Mouse (Mus musculus) forebrain, embryonic 13.5 days (tissue): ENCODE measurements around the gene Grk5. TPM values are rescaled to one million over a fixed set of nuclear protein-coding genes. Genes with fewer than 3 reads are reported as not detected.

Experiments used
- ATAC-seq: fragments of 200-750 bp; cut with Nextera tagmentation; 2 replicates; pipeline ENCODE4 v1.8.0; 2017
- H3K27ac ChIP-seq: fragments of 300-500 bp; sonication (generic); 2 replicates; pipeline ENCODE4 v1.5.1; 2015; ENCODE audit warnings: inconsistent platforms, mild to moderate bottlenecking, moderate library complexity
- H3K27me3 ChIP-seq: fragments of 300-500 bp; sonication (generic); 2 replicates; pipeline ENCODE4 v1.6.1; 2015; ENCODE audit warnings: mild to moderate bottlenecking, inconsistent platforms
- H3K36me3 ChIP-seq: fragments of 300-500 bp; sonication (generic); 2 replicates; pipeline ENCODE4 v1.6.1; 2015; ENCODE audit warnings: mild to moderate bottlenecking, inconsistent platforms; ENCODE audit not compliant: poor library complexity, severe bottlenecking
- H3K4me1 ChIP-seq: fragments of 300-500 bp; sonication (generic); 2 replicates; pipeline ENCODE4 v1.6.1; 2015; ENCODE audit warnings: inconsistent platforms
- H3K4me2 ChIP-seq: fragments of 300-500 bp; sonication (generic); 2 replicates; pipeline ENCODE4 v1.6.1; 2015; ENCODE audit warnings: inconsistent platforms, mild to moderate bottlenecking, moderate library complexity
- H3K4me3 ChIP-seq: fragments of 300-500 bp; sonication (generic); 2 replicates; pipeline ENCODE4 v1.5.1; 2015; ENCODE audit warnings: mild to moderate bottlenecking, inconsistent platforms
- H3K9ac ChIP-seq: fragments of 300-500 bp; sonication (generic); 2 replicates; pipeline ENCODE4 v1.6.1; 2015; ENCODE audit warnings: mild to moderate bottlenecking, inconsistent platforms
- H3K9me3 ChIP-seq: fragments of 300-500 bp; sonication (generic); replicated peaks from 2 replicates; pipeline ENCODE4 v1.6.1; 2016; ENCODE audit warnings: inconsistent platforms
- WGBS: fragments of 180-500 bp; shearing (Covaris S2); methylation state at CpG from one replicate; pipeline ENCODE4 v1.1.7; 2015; 5-methylcytosine and 5-hydroxymethylcytosine counted together
- polyA plus RNA-seq: library from polyadenylated mRNA; unstranded; fragments of >200 nt; fragmentation: Nextera tagmentation; extraction: Ambion mirVana; gene quantifications from 2 replicates; pipeline ENCODE4 v1.2.1, GENCODE M21; 2015

Gene Grk5
- polyA plus RNA-seq, 1 experiment from 2014 or later: 1.8 TPM

GRCm38 (mm10) chr19:60994845-60995244 is 105.3 kb downstream of the Grk5 start:
- Histone ChIP-seq H3K27me3 (no peaks in the 10 kb centered on the region), H3K36me3 (no peaks in the 10 kb centered on the region), H3K4me2 (no peak overlapping the region), H3K9me3 (no peaks in the 10 kb centered on the region), H3K9ac (no peak overlapping the region), H3K4me1 (peaks cover 4% of the 10 kb centered on the region; the same call in 1 of the 2 replicates), H3K4me3 (no peak overlapping the region), H3K27ac (no peak overlapping the region)
- ATAC-seq: no peak
- 78% methylated on average over 2 of the region's 2 CpGs for WGBS

DNA sequence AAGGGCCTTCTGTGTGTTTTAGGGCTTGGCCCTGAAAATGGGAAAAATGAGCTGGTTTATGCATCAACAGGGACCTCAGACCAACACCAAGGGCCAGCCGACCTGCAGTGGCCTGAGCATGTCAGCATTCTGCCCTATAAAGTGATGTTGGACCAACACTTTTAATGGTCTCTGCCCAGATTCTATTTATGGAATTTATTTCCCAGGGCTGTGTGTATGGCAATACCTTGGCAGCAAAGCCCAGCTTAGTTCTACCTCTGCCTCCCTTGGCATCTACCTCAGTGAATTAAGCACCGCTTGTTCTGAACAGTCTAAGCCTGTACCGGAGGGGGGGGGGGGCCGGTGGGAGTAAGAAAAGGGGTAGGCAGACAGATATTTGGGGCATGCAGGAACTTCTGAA is 108.2 kb downstream of the Grk5 start:
- no peaks in the 10 kb centered on the region for H3K4me1 ChIP-seq
- no peaks in the 10 kb centered on the region for H3K9me3 ChIP-seq
- no peak overlapping the region for H3K9ac ChIP-seq
- no peak overlapping the region for H3K4me2 ChIP-seq
- ATAC-seq: no peak
- H3K4me3 ChIP-seq: no peak overlapping the region
- H3K27me3 ChIP-seq: no peaks in the 10 kb centered on the region
- no peak overlapping the region for H3K27ac ChIP-seq
- WGBS: 90% methylated on average over 4 of the region's 4 CpGs
- H3K36me3 ChIP-seq: 0 out of 2 replicates have a peak, but pooled peaks cover 2% of the 10 kb centered on the region

GRCm38 (mm10) chr19:60999652-61000051 is 110.1 kb downstream of the Grk5 start:
- Histone ChIP-seq H3K36me3 (0 out of 2 replicates have a peak, but pooled peaks cover 2% of the 10 kb centered on the region), H3K4me1 (no peaks in the 10 kb centered on the region), H3K9ac (no peak overlapping the region), H3K27ac (no peak overlapping the region), H3K9me3 (no peaks in the 10 kb centered on the region), H3K27me3 (no peaks in the 10 kb centered on the region), H3K4me3 (no peak overlapping the region), H3K4me2 (no peak overlapping the region)
- no peak for ATAC-seq
- WGBS: 73% methylated on average over 2 of the region's 2 CpGs

GRCm38 (mm10) chr19:61000958-61001357 is 111.4 kb downstream of the Grk5 start:
- WGBS: 97% methylated on average over 2 of the region's 2 CpGs

GRCm38 (mm10) chr19:61009266-61009665 is 119.7 kb downstream of the Grk5 start:
- no peak overlapping the region for H3K4me2 ChIP-seq
- ATAC-seq: no peak
- no peak overlapping the region for H3K9ac ChIP-seq
- H3K36me3 ChIP-seq: no peaks in the 10 kb centered on the region
- H3K27me3 ChIP-seq: no peaks in the 10 kb centered on the region
- WGBS: 84% methylated on average over 2 of the region's 2 CpGs
- H3K9me3 ChIP-seq: no peaks in the 10 kb centered on the region
- H3K4me3 ChIP-seq: no peak overlapping the region
- no peaks in the 10 kb centered on the region for H3K4me1 ChIP-seq
- no peak overlapping the region for H3K27ac ChIP-seq

More at GRCm38 (mm10) chr19:61000958-61001357, 111.4 kb downstream of the Grk5 start:
- H3K4me2 ChIP-seq: no peak overlapping the region
- H3K9me3 ChIP-seq: no peaks in the 10 kb centered on the region
- H3K27ac ChIP-seq: no peak overlapping the region
- no peak overlapping the region for H3K4me3 ChIP-seq
- 0 out of 2 replicates have a peak, but pooled peaks cover 2% of the 10 kb centered on the region for H3K36me3 ChIP-seq
- H3K27me3 ChIP-seq: no peaks in the 10 kb centered on the region
- no peak for ATAC-seq
- H3K4me1 ChIP-seq: no peaks in the 10 kb centered on the region
- H3K9ac ChIP-seq: no peak overlapping the region

DNA sequence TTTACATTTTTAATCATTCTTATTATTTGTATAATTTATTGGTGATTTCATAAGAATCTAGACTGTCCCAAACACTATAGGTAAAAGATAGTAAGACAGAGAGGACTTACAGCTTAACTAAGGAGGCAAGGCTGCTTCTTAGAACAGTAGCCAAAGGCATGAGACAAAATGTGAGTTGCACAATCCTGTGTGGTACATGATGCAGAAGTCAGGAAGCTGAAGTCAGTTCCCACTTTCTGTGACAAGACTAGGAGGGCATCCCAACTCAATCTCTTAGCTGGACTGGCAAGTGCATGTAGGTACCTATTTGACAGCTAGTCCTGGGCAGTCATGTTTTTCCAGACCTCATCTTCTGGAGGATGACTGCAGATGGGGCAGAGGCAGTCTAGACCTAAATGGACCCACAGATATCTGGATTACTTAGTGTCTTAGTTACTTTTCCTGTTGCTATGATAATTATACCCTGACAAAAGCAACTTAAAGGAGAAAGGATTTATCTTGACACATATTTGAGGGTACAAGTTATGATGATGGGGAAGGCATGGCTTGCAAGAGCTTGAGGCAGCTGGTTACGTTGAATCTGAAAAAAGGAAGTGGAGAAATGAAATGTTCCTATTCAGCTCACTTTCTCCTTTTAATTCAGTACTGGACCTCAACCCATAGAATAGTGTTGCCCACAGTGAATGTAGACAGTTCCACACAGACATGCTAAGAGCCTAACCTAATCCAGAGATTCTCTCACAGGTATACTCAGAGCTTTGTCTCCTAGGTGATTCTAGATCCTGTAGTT is 128.1 kb downstream of the Grk5 start:
- no peak overlapping the region for H3K9ac ChIP-seq
- H3K4me2 ChIP-seq: no peak overlapping the region
- 89% methylated on average over 1 of the region's 1 CpGs for WGBS
- H3K9me3 ChIP-seq: no peaks in the 10 kb centered on the region
- H3K4me1 ChIP-seq: no peaks in the 10 kb centered on the region
- no peaks in the 10 kb centered on the region for H3K27me3 ChIP-seq
- no peak overlapping the region for H3K4me3 ChIP-seq
- no peaks in the 10 kb centered on the region for H3K36me3 ChIP-seq
- H3K27ac ChIP-seq: no peak overlapping the region
- ATAC-seq: no peak

DNA sequence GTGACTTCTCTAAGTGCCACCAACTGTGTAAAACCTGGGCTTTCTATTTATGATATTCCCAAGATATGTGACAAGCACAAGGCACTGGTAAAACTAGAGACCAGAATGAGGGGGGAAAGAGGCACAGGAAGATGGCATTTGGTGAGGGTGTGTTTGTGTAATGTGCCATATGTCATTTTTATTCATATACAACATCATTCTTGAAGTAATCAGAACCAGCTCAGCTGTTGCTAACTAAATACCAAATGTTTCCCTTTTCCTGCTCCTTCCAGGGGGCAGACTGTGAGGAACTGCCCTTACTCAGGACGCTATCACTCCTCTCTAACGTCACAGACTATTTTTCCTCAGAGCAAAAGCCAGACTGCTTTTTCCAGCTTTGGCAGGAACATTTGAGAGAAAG is 132.0 kb downstream of the Grk5 start:
- no peaks in the 10 kb centered on the region for H3K27me3 ChIP-seq
- no peaks in the 10 kb centered on the region for H3K9me3 ChIP-seq
- no peak overlapping the region for H3K4me3 ChIP-seq
- H3K36me3 ChIP-seq: no peaks in the 10 kb centered on the region
- ATAC-seq: peak; percentile 72; the same call in 1 of the 2 replicates
- no peaks in the 10 kb centered on the region for H3K4me1 ChIP-seq
- H3K4me2 ChIP-seq: no peak overlapping the region
- H3K27ac ChIP-seq: no peak overlapping the region
- H3K9ac ChIP-seq: no peak overlapping the region
- 82% methylated on average over 2 of the region's 2 CpGs for whole genome bisulfite sequencing

GRCm38 (mm10) chr19:61021939-61022566 is 132.5 kb downstream of the Grk5 start:
- no peaks in the 10 kb centered on the region for H3K27me3 ChIP-seq
- no peaks in the 10 kb centered on the region for H3K9me3 ChIP-seq
- H3K4me1 ChIP-seq: no peaks in the 10 kb centered on the region
- no peak overlapping the region for H3K4me3 ChIP-seq
- H3K36me3 ChIP-seq: no peaks in the 10 kb centered on the region
- WGBS: 96% methylated on average over 3 of the region's 3 CpGs
- ATAC-seq: no peak
- H3K4me2 ChIP-seq: no peak overlapping the region
- no peak overlapping the region for H3K27ac ChIP-seq
- H3K9ac ChIP-seq: no peak overlapping the region

DNA sequence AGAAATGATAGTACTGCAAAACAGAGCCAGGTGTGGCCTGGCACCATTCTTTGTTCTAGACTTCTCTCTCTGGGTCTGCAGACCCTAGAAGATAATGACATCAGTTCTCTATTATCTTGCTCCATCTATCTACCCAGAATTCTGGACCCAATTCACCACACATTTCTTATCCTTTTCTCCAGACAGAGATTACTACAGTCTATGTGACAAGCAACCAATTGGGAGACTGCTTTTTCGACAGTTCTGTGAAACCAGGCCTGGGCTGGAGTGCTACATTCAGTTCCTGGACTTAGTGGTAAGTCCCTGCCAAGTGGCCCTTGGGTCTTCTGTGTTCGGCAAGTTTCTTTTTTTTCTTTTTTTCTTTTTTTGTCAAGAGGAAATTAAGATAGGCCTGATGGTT is 142.0 kb downstream of the Grk5 start:
- WGBS: 86% methylated on average over 2 of the region's 2 CpGs
- no peak overlapping the region for H3K4me2 ChIP-seq

DNA sequence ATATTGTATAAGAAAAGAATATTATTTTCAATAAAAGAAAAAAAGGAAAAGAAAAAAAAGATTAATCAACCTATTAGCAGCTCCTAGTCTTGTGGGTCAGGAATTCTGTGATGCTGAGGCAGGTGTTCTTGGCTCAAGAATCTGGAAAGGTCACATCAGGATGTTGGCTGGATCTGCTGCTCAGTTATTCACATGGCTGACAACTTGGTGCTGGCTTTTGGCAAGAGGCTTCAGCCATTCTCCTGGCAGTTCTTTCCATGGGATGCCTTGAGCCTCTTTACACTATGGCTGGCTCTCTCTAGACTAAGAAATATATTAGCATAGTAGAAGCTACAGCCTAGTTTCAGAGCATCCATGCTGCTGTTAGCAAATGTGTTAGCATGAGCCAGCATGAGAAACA is 149.6 kb downstream of the Grk5 start:
- no peaks in the 10 kb centered on the region for H3K4me1 ChIP-seq
- no peaks in the 10 kb centered on the region for H3K27me3 ChIP-seq
- ATAC-seq: no peak
- no peak overlapping the region for H3K9ac ChIP-seq
- no peaks in the 10 kb centered on the region for H3K36me3 ChIP-seq
- no peak overlapping the region for H3K4me2 ChIP-seq
- H3K27ac ChIP-seq: no peak overlapping the region
- H3K4me3 ChIP-seq: no peak overlapping the region
- no peaks in the 10 kb centered on the region for H3K9me3 ChIP-seq

More for the DNA sequence above, 142.0 kb downstream of the Grk5 start:
- no peak overlapping the region for H3K4me3 ChIP-seq
- H3K27me3 ChIP-seq: no peaks in the 10 kb centered on the region
- H3K36me3 ChIP-seq: no peaks in the 10 kb centered on the region
- no peaks in the 10 kb centered on the region for H3K9me3 ChIP-seq
- no peak overlapping the region for H3K27ac ChIP-seq
- no peak for ATAC-seq
- no peak overlapping the region for H3K9ac ChIP-seq
- no peaks in the 10 kb centered on the region for H3K4me1 ChIP-seq

- Histone ChIP-seq H3K27me3 (no peaks in the 10 kb centered on the region), H3K27ac (no peak overlapping the region), H3K4me3 (no peak overlapping the region), H3K4me2 (no peak overlapping the region), H3K9ac (no peak overlapping the region), H3K36me3 (no peaks in the 10 kb centered on the region), H3K4me1 (no peaks in the 10 kb centered on the region), H3K9me3 (no peaks in the 10 kb centered on the region)
- ATAC-seq: no peak
- WGBS: 80% methylated on average over 2 of the region's 2 CpGs
Measured at GRCm38 (mm10) chr19:61048646-61049045, 159.1 kb downstream of the Grk5 start.

DNA sequence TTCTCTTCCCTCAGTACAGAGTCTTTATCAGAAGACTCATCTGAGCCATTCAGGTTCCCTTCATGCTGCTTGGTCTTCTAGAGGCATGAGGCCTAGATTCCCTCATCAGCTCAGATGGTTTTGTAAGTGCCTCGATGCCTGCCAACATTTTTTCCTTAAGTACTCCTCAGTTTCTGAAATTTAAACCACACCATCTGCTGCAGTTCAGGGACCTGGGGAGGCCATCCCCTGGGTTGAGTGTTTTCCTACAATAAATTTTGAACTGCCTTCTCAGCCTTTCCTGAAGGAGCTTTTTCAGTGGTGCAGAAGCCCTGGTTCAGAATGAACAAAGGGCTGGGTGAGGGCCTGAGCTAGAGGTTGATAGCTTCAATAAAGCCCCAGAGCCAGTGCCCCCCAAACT is 159.9 kb downstream of the Grk5 start:
- no peak for ATAC-seq
- WGBS: 89% methylated on average over 1 of the region's 1 CpGs

More for the DNA sequence above, 159.9 kb downstream of the Grk5 start:
- H3K9ac ChIP-seq: no peak overlapping the region
- H3K4me1 ChIP-seq: no peaks in the 10 kb centered on the region
- H3K36me3 ChIP-seq: 0 out of 2 replicates have a peak, but pooled peaks cover 3% of the 10 kb centered on the region
- H3K27ac ChIP-seq: no peak overlapping the region
- no peak overlapping the region for H3K4me2 ChIP-seq
- H3K9me3 ChIP-seq: no peaks in the 10 kb centered on the region; the same call in 1 of the 2 replicates
- no peak overlapping the region for H3K4me3 ChIP-seq
- H3K27me3 ChIP-seq: no peaks in the 10 kb centered on the region
